Mouse (Mus musculus) myocyte (in vitro differentiated cells): ENCODE data around the gene Dnah8.

ENCODE experiments used
- CEBPB ChIP-seq: IDR thresholded peaks from 2 replicates; pipeline ENCODE4 v1.6.1; 2011; ENCODE audit warnings: mild to moderate bottlenecking, moderate library complexity; ENCODE audit not compliant: poor library complexity, insufficient read depth, severe bottlenecking
- E2F4 ChIP-seq: IDR thresholded peaks from one replicate; pipeline ENCODE4 v1.6.1; 2011; ENCODE audit warnings: mild to moderate bottlenecking, control low read depth, moderate library complexity; ENCODE audit not compliant: insufficient read depth
- MAX ChIP-seq: IDR thresholded peaks from one replicate; pipeline ENCODE4 v1.6.1; 2011; ENCODE audit warnings: low read depth, mild to moderate bottlenecking, control low read depth
- MYOD1 ChIP-seq, 3 experiments: IDR thresholded peaks; one replicate each; pipeline ENCODE4 v1.6.1; 2011; ENCODE audit warnings: control low read depth in 2 of 3, low read depth in 2 of 3, mild to moderate bottlenecking in 2 of 3, moderate library complexity in 1 of 3; ENCODE audit not compliant: insufficient read length in 2 of 3, control insufficient read depth in 1 of 3
- MYOG ChIP-seq, 3 experiments: IDR thresholded peaks; one replicate each; pipeline ENCODE4 v1.6.1; 2011; ENCODE audit warnings: control low read depth in 2 of 3, low read depth in 2 of 3, mild to moderate bottlenecking in 2 of 3; ENCODE audit not compliant: insufficient read length in 2 of 3, control insufficient read depth in 1 of 3, insufficient read depth in 1 of 3
- POLR2A ChIP-seq: IDR thresholded peaks from one replicate; pipeline ENCODE4 v1.6.1; 2011; ENCODE audit warnings: low read depth, mild to moderate bottlenecking, control low read depth, moderate library complexity; ENCODE audit not compliant: insufficient read length
- POLR2AphosphoS2 ChIP-seq: IDR thresholded peaks from one replicate; pipeline ENCODE4 v1.6.1; 2011; ENCODE audit warnings: low read depth, control low read depth; ENCODE audit not compliant: insufficient read length
- REST ChIP-seq: IDR thresholded peaks from one replicate; pipeline ENCODE4 v1.6.1; 2011; ENCODE audit warnings: mild to moderate bottlenecking, control low read depth, moderate library complexity; ENCODE audit not compliant: insufficient read depth, insufficient read length
- SRF ChIP-seq: IDR thresholded peaks from one replicate; pipeline ENCODE4 v1.6.1; 2011; ENCODE audit warnings: low read depth; ENCODE audit not compliant: control insufficient read depth, insufficient read length
- TCF12 ChIP-seq: IDR thresholded peaks from one replicate; pipeline ENCODE4 v1.6.1; 2011; ENCODE audit warnings: mild to moderate bottlenecking, control low read depth; ENCODE audit not compliant: poor library complexity, insufficient read depth, severe bottlenecking
- USF1 ChIP-seq: IDR thresholded peaks from one replicate; pipeline ENCODE4 v1.6.1; 2011; ENCODE audit warnings: low read depth, mild to moderate bottlenecking, control low read depth, moderate library complexity

- no peak for TF ChIP-seq POLR2A
- TF ChIP-seq POLR2AphosphoS2, result no peak
- TF ChIP-seq TCF12, result no peak
- no peak for TF ChIP-seq MAX
- TF ChIP-seq MYOD1 (IDR thresholded peaks at IDR 0.05; ENCODE audit: control insufficient read depth in 1 of 3, insufficient read length in 2 of 3, low read depth in 2 of 3), result no peak
- TF ChIP-seq MYOG (IDR thresholded peaks at IDR 0.05; ENCODE audit: control insufficient read depth in 1 of 3, insufficient read depth in 1 of 3, insufficient read length in 2 of 3, low read depth in 2 of 3), result no peak
- no peak for TF ChIP-seq E2F4
- TF ChIP-seq REST, result no peak
- no peak for TF ChIP-seq CEBPB
- no peak for TF ChIP-seq USF1
- TF ChIP-seq SRF, result no peak
Observed at GRCm38 (mm10) chr17:30574783-30575075, 49.4 kb upstream of the Dnah8 start.
